Mouse (Mus musculus) testis, adult 2 months (tissue): ENCODE results near the gene Ruvbl1.

Source experiments
- CTCF ChIP-seq: fragments of 200-500 bp; IDR thresholded peaks from 2 replicates; pipeline ENCODE4 v1.5.1; 2012; ENCODE audit warnings: low read depth, mild to moderate bottlenecking, inconsistent platforms, low read length, moderate library complexity; ENCODE audit not compliant: control insufficient read depth, insufficient read depth, insufficient replicate concordance
- POLR2A ChIP-seq: fragments of 200-500 bp; IDR thresholded peaks from 2 replicates; pipeline ENCODE4 v1.6.1; 2012; ENCODE audit warnings: low read depth, mild to moderate bottlenecking, inconsistent platforms, low read length, moderate library complexity; ENCODE audit not compliant: control insufficient read depth

DNA sequence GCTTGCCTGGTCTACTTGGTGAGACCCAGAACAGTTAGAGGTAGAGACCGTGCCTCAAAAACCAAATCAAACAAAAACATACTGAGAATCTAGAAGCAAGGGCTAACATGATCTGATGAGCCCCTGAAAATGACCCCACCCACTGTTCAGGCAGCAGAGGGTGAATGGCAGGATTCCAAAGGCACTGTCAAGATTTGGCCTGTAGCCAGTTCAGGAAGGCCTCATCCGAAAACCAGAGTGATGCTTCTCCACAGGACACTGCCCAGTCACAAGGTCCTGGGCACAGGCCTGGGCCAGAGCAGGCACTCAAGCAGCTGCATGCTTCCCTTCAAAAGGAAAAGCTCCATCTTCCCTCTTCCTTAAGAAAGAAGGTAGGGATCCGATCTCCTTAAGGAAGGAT lies 21.8 kb upstream of the Ruvbl1 start:
- TF ChIP-seq CTCF = no peak
- TF ChIP-seq POLR2A = no peak
